Mouse (Mus musculus) olfactory bulb, adult 2 months (tissue): ENCODE results near the gene Tfe3. TPM values are rescaled to one million over a fixed set of nuclear protein-coding genes. Genes with fewer than 3 reads are reported as not detected.
A peak's percentile ranks its signal among the peaks of the same experiment; 100 is the strongest.
"Not testable (repeated sequence)": the region's sequence is repeated elsewhere in the genome, so short reads cannot be mapped to it uniquely, and the experiment has no call there.

ENCODE experiments used
- H3K27ac ChIP-seq: fragments of 200-500 bp; 2 replicates; pipeline ENCODE4 v1.5.1; 2012; ENCODE audit warnings: low read depth, low read length; ENCODE audit not compliant: insufficient read depth
- H3K4me1 ChIP-seq: fragments of 200-500 bp; 2 replicates; pipeline ENCODE4 v1.6.1; 2012; ENCODE audit warnings: low read length; ENCODE audit not compliant: control insufficient read depth, insufficient read depth
- H3K4me3 ChIP-seq: fragments of 200-500 bp; 2 replicates; pipeline ENCODE4 v1.5.1; 2012; ENCODE audit warnings: mild to moderate bottlenecking, low read depth, low read length, moderate library complexity; ENCODE audit not compliant: insufficient read depth
- CTCF ChIP-seq: fragments of 200-500 bp; IDR thresholded peaks from 2 replicates; pipeline ENCODE4 v1.5.1; 2012; ENCODE audit warnings: low read depth, mild to moderate bottlenecking, low read length, moderate library complexity; ENCODE audit not compliant: insufficient read depth
- POLR2A ChIP-seq: fragments of 200-500 bp; IDR thresholded peaks from 2 replicates; pipeline ENCODE4 v1.6.1; 2012; ENCODE audit warnings: mild to moderate bottlenecking, low read depth, low read length, moderate library complexity; ENCODE audit not compliant: insufficient read depth
- WGBS: fragments of 180-500 bp; shearing (Covaris S2); methylation state at CpG from one replicate; pipeline ENCODE4 v1.1.7; 2018; 5-methylcytosine and 5-hydroxymethylcytosine counted together
- polyA plus RNA-seq: library from polyadenylated mRNA; stranded (reverse); fragments of >200 nt; gene quantifications from 2 replicates; pipeline ENCODE4 v1.2.4, GENCODE M21; 2012; ENCODE audit warnings: low replicate concordance; ENCODE audit not compliant: missing spikeins, insufficient read depth, insufficient read length

The Tfe3 gene
- polyA plus RNA-seq: not detected in 2 replicates

GRCm38 (mm10) chrX:7762137-7762920 lies at the start of gene Tfe3:
Tfe3 (plus strand) TSS chrX:7762560.
- WGBS: 21% methylated on average over 38 of the region's 38 CpGs
- peaks cover 11% of the 10 kb centered on the region for H3K4me1 ChIP-seq
- TF ChIP-seq POLR2A (0 out of 2 replicates have a peak, but pooled peaks have one; percentile 28), CTCF (no peak)
- peak within 1 kb of the TSS; percentile 80 for H3K4me3 ChIP-seq
- peak within 1 kb of the TSS; percentile 68 for H3K27ac ChIP-seq

- not testable (repeated sequence) for H3K4me1 ChIP-seq, H3K27ac ChIP-seq
- H3K4me3 ChIP-seq: peak overlapping the region; percentile 30; the same call in 1 of the 2 replicates
- WGBS: 24% methylated on average over 6 of the region's 12 CpGs
Observed at GRCm38 (mm10) chrX:7713764-7714134, 48.6 kb upstream of the Tfe3 start.

- not testable (repeated sequence) for H3K4me1 ChIP-seq
- H3K27ac ChIP-seq: peak within 1 kb of the TSS; percentile 90; the same call in 1 of the 2 replicates
- 18% methylated on average over 46 of the region's 60 CpGs for WGBS
- peak within 1 kb of the TSS; percentile 41 for H3K4me3 ChIP-seq
Observed at GRCm38 (mm10) chrX:7714135-7714899, 48.0 kb upstream of the Tfe3 start, which contains the start of gene Wdr45. Wdr45 (plus strand) TSS chrX:7714333.

GRCm38 (mm10) chrX:7716058-7716457 lies 46.3 kb upstream of the Tfe3 start:
- H3K27ac ChIP-seq, H3K4me1 ChIP-seq, H3K4me3 ChIP-seq: not testable (repeated sequence)
- WGBS: 35% methylated on average over 1 of the region's 1 CpGs

DNA sequence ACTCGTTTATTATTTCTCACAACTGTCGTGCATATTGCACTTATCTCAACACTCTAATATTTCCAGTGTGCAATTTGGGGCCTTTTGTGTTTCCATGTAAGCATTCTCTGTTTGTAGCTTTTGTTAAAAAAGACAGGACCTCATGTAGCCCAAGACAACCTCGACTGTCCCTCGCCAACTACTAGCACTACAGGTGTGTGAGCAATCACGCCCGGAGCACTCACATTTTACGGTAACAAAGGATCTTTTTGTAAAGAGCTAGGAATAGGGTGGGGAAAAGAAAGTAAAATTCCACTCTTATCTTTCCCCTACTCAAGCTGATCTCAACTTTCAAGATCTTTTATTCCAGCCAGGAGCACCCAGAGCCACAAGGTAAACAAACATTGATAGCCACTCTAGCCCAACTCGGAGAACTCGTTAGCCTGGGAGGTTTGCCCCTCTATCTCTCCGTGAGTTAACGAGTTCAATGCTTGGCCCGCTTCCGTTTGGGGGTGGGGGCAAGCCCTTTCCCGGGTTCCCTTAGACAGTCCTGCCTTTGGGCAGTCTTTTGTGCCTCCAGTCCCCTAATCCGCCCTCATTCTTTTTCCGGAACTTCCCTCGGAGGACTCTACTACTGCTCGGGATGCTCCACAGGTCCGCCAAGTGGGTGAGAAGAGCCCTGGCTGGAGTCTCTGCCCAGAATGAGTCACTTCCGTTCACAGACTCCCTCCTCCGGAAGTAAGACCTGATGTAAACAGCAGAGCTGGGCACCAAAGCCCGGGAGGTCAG lies 40.7 kb upstream of the Tfe3 start, which contains the start of gene Gm45208:
Gene Gm45208, plus strand, starts transcription at position 732 of the 768 bp plus-strand sequence.
- TF ChIP-seq POLR2A (no peak; the same call in 1 of the 2 replicates), CTCF (no peak)
- Histone ChIP-seq H3K4me3 (peak within 1 kb of the TSS; percentile 60), H3K27ac (peak within 1 kb of the TSS; percentile 85), H3K4me1 (peaks cover 3% of the 10 kb centered on the region; the same call in 1 of the 2 replicates)
- 22% methylated on average over 22 of the region's 22 CpGs for WGBS

DNA sequence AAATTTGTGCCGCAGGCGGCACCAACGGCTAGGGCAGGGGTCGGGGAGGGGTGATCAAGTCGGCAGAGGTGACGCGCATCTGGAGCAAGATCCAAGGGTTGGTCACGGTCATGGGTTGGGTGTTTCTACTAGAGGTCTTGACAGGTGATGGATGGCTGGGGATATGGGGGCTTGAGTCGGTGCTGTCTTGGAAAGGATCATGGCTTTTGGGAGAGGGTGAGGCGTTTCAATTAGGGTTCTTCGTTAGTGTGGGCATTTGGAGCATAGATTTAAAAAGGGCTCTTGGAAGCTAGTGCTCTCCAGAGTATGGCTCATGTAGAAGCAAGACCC lies 40.1 kb upstream of the Tfe3 start:
- TF ChIP-seq CTCF: no peak
- TF ChIP-seq POLR2A: 0 out of 2 replicates have a peak, but pooled peaks have one; percentile 48
- 13% methylated on average over 11 of the region's 11 CpGs for WGBS
- peaks cover 3% of the 10 kb centered on the region; the same call in 1 of the 2 replicates for H3K4me1 ChIP-seq
- H3K27ac ChIP-seq: 0 out of 2 replicates have a peak overlapping the region, but pooled peaks have one; percentile 37
- peak overlapping the region; percentile 60 for H3K4me3 ChIP-seq

DNA sequence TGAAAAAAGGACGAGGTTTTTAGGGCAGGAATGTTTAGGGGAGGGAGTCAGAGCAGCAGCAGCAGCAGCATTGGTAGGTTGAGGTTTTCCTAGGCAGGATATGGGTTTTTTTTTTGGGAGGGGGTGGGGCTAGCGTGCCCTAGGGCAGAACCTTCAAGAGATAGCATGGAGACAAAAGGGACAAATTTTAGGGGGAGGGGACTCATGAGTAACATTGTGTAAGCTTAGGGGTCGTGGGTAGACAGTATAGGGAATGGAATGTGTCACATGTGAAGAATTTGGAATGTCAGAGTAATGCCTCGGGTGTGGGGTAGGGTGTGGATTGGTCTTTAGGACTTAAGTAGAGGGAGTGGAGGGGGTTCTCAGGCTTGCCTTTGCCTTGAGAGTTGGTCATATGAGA lies 39.7 kb upstream of the Tfe3 start:
- H3K4me1 ChIP-seq: peaks cover 3% of the 10 kb centered on the region; the same call in 1 of the 2 replicates
- no peak overlapping the region for H3K27ac ChIP-seq
- TF ChIP-seq POLR2A: no peak
- no peak for TF ChIP-seq CTCF
- WGBS: 21% methylated on average over 4 of the region's 4 CpGs
- H3K4me3 ChIP-seq: peak overlapping the region; percentile 60

- TF ChIP-seq CTCF (no peak), POLR2A (no peak)
- 85% methylated on average over 7 of the region's 7 CpGs for WGBS
- peaks cover 3% of the 10 kb centered on the region; the same call in 1 of the 2 replicates for H3K4me1 ChIP-seq
- no peak overlapping the region for H3K27ac ChIP-seq
- no peak overlapping the region for H3K4me3 ChIP-seq
Observed at GRCm38 (mm10) chrX:7724135-7724534, 38.2 kb upstream of the Tfe3 start.

DNA sequence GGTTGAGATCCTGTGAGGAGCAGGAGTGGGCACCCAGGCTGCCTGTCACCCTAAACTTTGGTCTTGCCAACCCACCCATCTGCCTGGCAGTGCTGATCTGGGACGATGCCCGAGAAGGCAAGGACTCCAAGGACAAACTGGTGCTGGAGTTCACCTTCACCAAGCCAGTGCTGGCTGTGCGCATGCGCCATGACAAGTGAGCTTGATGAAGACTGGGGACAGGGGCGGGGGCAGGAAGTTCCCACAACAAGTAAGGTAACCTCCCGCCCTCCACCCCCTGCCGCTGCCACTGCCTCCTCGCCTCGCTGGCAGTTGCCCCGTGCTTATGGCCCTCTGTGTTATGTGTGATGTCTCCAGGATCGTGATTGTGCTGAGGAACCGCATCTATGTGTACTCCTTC lies 36.5 kb upstream of the Tfe3 start:
- Histone ChIP-seq H3K4me3 (no peak overlapping the region), H3K4me1 (peaks cover 6% of the 10 kb centered on the region; the same call in 1 of the 2 replicates), H3K27ac (no peak overlapping the region)
- TF ChIP-seq CTCF: no peak
- WGBS: 87% methylated on average over 12 of the region's 12 CpGs
